Mouse (Mus musculus) layer of hippocampus, adult 2 months (tissue): ENCODE data around the gene Ccnf. TPM values are rescaled to one million over a fixed set of nuclear protein-coding genes. Genes with fewer than 3 reads are reported as not detected.

ENCODE experiments used
- DNase-seq, 2 experiments: peaks; one replicate each; pipeline ENCODE4 v3.0.0; 2022; ENCODE audit warnings: low spot score in 2 of 2
- H3K27ac ChIP-seq: fragments of 200-600 bp; 2 replicates; pipeline ENCODE4 v1.8.1; 2022
- H3K4me3 ChIP-seq: fragments of 200-600 bp; 2 replicates; pipeline ENCODE4 v1.8.1; 2022; ENCODE audit warnings: mild to moderate bottlenecking
- CTCF ChIP-seq: fragments of 200-600 bp; conservative IDR thresholded peaks from 2 replicates; pipeline ENCODE4 v1.8.1; 2022; ENCODE audit warnings: antibody characterized with exemption, mild to moderate bottlenecking, moderate library complexity
- total RNA-seq, 2 experiments: library from RNA; stranded (reverse); gene quantifications; 2 replicates each; pipeline ENCODE4 v1.2.3; 2021

Ccnf gene
- total RNA-seq, 2 experiments from 2014 or later, result 4.6 to 6.2 TPM

GRCm38 (mm10) chr17:24213186-24213585, 38.1 kb downstream of the Ccnf start:
- no peak for TF ChIP-seq CTCF
- H3K27ac ChIP-seq, result peak overlapping the region; percentile 97; the same call in 1 of the 2 replicates
- DNase-seq, result no peak
- no peak overlapping the region for H3K4me3 ChIP-seq

GRCm38 (mm10) chr17:24212441-24213018, 38.8 kb downstream of the Ccnf start:
- DNase-seq, result no peak
- peak overlapping the region; percentile 75 for H3K4me3 ChIP-seq
- peak overlapping the region; percentile 97 for H3K27ac ChIP-seq
- TF ChIP-seq CTCF, result peak; percentile 62

GRCm38 (mm10) chr17:24211631-24212440, 39.4 kb downstream of the Ccnf start:
- no peak for TF ChIP-seq CTCF

GRCm38 (mm10) chr17:24210591-24210990, 40.7 kb downstream of the Ccnf start:
- H3K27ac ChIP-seq, result peak overlapping the region; percentile 97
- TF ChIP-seq CTCF, result no peak
- no peak overlapping the region for H3K4me3 ChIP-seq
- no peak for DNase-seq

More at GRCm38 (mm10) chr17:24211631-24212440, 39.4 kb downstream of the Ccnf start:
- DNase-seq, result peak; percentile 91 to 92
- Histone ChIP-seq H3K4me3 (peak overlapping the region; percentile 75), H3K27ac (peak overlapping the region; percentile 97)

- no peak for DNase-seq
- no peak for TF ChIP-seq CTCF
- Histone ChIP-seq H3K4me3 (no peak overlapping the region), H3K27ac (peak overlapping the region; percentile 97)
Observed at GRCm38 (mm10) chr17:24209916-24210240, 41.4 kb downstream of the Ccnf start.

GRCm38 (mm10) chr17:24209043-24209915, 42.0 kb downstream of the Ccnf start, which contains the start of gene Ntn3:
Gene Ntn3 (minus strand): TSS chr17:24209531.
- peak within 1 kb of the TSS; percentile 50 for H3K4me3 ChIP-seq
- DNase-seq, result no peak
- H3K27ac ChIP-seq, result peak within 1 kb of the TSS; percentile 97
- no peak for TF ChIP-seq CTCF

GRCm38 (mm10) chr17:24208641-24209042, 42.6 kb downstream of the Ccnf start:
- Histone ChIP-seq H3K27ac (peak overlapping the region; percentile 97), H3K4me3 (peak overlapping the region; percentile 50)
- DNase-seq, result no peak
- no peak for TF ChIP-seq CTCF

- peak in 1 of 2 experiments; percentile 9 for DNase-seq
- Histone ChIP-seq H3K27ac (peak overlapping the region; percentile 97), H3K4me3 (peak overlapping the region; percentile 50)
- no peak for TF ChIP-seq CTCF
Observed at GRCm38 (mm10) chr17:24207768-24208640, 43.3 kb downstream of the Ccnf start.

- peak; percentile 67 to 78 for DNase-seq
Observed at GRCm38 (mm10) chr17:24206451-24207351, 44.6 kb downstream of the Ccnf start.

GRCm38 (mm10) chr17:24205908-24206361, 45.3 kb downstream of the Ccnf start:
- H3K4me3 ChIP-seq, result peak overlapping the region; percentile 87
- H3K27ac ChIP-seq, result peak overlapping the region; percentile 97
- no peak for DNase-seq
- TF ChIP-seq CTCF, result no peak

More at GRCm38 (mm10) chr17:24206451-24207351, 44.6 kb downstream of the Ccnf start:
- Histone ChIP-seq H3K27ac (peak overlapping the region; percentile 97), H3K4me3 (peak overlapping the region; percentile 87)
- peak; percentile 38 for TF ChIP-seq CTCF
